Mouse (Mus musculus) hindbrain, embryonic 13.5 days (tissue): Measurements from ENCODE around the gene Baiap3. TPM values are rescaled to one million over a fixed set of nuclear protein-coding genes. Genes with fewer than 3 reads are reported as not detected.

Source experiments
- ATAC-seq: fragments of 200-750 bp; cut with Nextera tagmentation; 2 replicates; pipeline ENCODE4 v1.8.0; 2017; ENCODE audit warnings: moderate TSS enrichment; ENCODE audit not compliant: low FRiP score
- H3K27ac ChIP-seq: fragments of 300-500 bp; sonication (generic); 2 replicates; pipeline ENCODE4 v1.5.1; 2015; ENCODE audit warnings: inconsistent platforms, mild to moderate bottlenecking, moderate library complexity
- H3K27me3 ChIP-seq: fragments of 300-500 bp; sonication (generic); 2 replicates; pipeline ENCODE4 v1.6.1; 2015; ENCODE audit warnings: mild to moderate bottlenecking, inconsistent platforms
- H3K36me3 ChIP-seq: fragments of 300-500 bp; sonication (generic); 2 replicates; pipeline ENCODE4 v1.6.1; 2015; ENCODE audit warnings: mild to moderate bottlenecking, inconsistent platforms
- H3K4me1 ChIP-seq: fragments of 300-500 bp; sonication (generic); replicated peaks from 2 replicates; pipeline ENCODE4 v1.6.1; 2015; ENCODE audit warnings: inconsistent platforms
- H3K4me2 ChIP-seq: fragments of 300-500 bp; sonication (generic); 2 replicates; pipeline ENCODE4 v1.6.1; 2015; ENCODE audit warnings: inconsistent platforms, mild to moderate bottlenecking, moderate library complexity
- H3K4me3 ChIP-seq: fragments of 300-500 bp; sonication (generic); 2 replicates; pipeline ENCODE4 v1.5.1; 2015; ENCODE audit warnings: mild to moderate bottlenecking, inconsistent platforms
- H3K9ac ChIP-seq: fragments of 300-500 bp; sonication (generic); 2 replicates; pipeline ENCODE4 v1.6.1; 2015; ENCODE audit warnings: mild to moderate bottlenecking, inconsistent platforms
- H3K9me3 ChIP-seq: fragments of 300-500 bp; sonication (generic); 2 replicates; pipeline ENCODE4 v1.6.1; 2016; ENCODE audit warnings: inconsistent platforms
- WGBS: fragments of 180-500 bp; shearing (Covaris S2); methylation state at CpG from one replicate; pipeline ENCODE4 v1.1.7; 2015; 5-methylcytosine and 5-hydroxymethylcytosine counted together
- polyA plus RNA-seq: library from polyadenylated mRNA; unstranded; fragments of >200 nt; fragmentation: Nextera tagmentation; extraction: Ambion mirVana; gene quantifications from 2 replicates; pipeline ENCODE4 v1.2.1, GENCODE M21; 2015

Baiap3 gene
- polyA plus RNA-seq = 6.4 and 6.5 TPM in 2 replicates

GRCm38 (mm10) chr17:25256140-25256754, at the start of gene Baiap3:
TSS of gene Baiap3 (minus strand) at chr17:25256364.
- Histone ChIP-seq H3K36me3 (peaks cover 21% of the 10 kb centered on the region), H3K9ac (peak within 1 kb of the TSS; percentile 56), H3K27ac (no peak within 1 kb of the TSS), H3K4me3 (peak within 1 kb of the TSS; percentile 32), H3K4me1 (peaks cover 63% of the 10 kb centered on the region), H3K4me2 (peak within 1 kb of the TSS; percentile 55), H3K27me3 (peaks cover 33% of the 10 kb centered on the region), H3K9me3 (no peaks in the 10 kb centered on the region)
- ATAC-seq = peak; percentile 18; the same call in 1 of the 2 replicates
- 5% methylated on average over 30 of the region's 35 CpGs for WGBS

GRCm38 (mm10) chr17:25298094-25298493, 41.9 kb upstream of the Baiap3 start, which contains the start of gene Prss34:
TSS of gene Prss34 (plus strand) at chr17:25298394.
- H3K9ac ChIP-seq = no peak within 1 kb of the TSS
- ATAC-seq = no peak

GRCm38 (mm10) chr17:25294111-25294510, 37.9 kb upstream of the Baiap3 start:
- H3K4me2 ChIP-seq = no peak overlapping the region
- H3K4me1 ChIP-seq = no peaks in the 10 kb centered on the region
- H3K9me3 ChIP-seq = no peaks in the 10 kb centered on the region
- no peaks in the 10 kb centered on the region for H3K36me3 ChIP-seq
- WGBS = 48% methylated on average over 1 of the region's 1 CpGs
- H3K9ac ChIP-seq = no peak overlapping the region
- H3K27me3 ChIP-seq = no peaks in the 10 kb centered on the region
- no peak overlapping the region for H3K27ac ChIP-seq
- ATAC-seq = no peak
- no peak overlapping the region for H3K4me3 ChIP-seq

More at GRCm38 (mm10) chr17:25298094-25298493, 41.9 kb upstream of the Baiap3 start, which contains the start of gene Prss34:
- Histone ChIP-seq H3K4me1 (no peaks in the 10 kb centered on the region), H3K36me3 (no peaks in the 10 kb centered on the region), H3K9me3 (no peaks in the 10 kb centered on the region), H3K27me3 (no peaks in the 10 kb centered on the region), H3K4me2 (no peak within 1 kb of the TSS), H3K27ac (no peak within 1 kb of the TSS), H3K4me3 (no peak within 1 kb of the TSS)
- WGBS = 82% methylated on average over 5 of the region's 5 CpGs

DNA sequence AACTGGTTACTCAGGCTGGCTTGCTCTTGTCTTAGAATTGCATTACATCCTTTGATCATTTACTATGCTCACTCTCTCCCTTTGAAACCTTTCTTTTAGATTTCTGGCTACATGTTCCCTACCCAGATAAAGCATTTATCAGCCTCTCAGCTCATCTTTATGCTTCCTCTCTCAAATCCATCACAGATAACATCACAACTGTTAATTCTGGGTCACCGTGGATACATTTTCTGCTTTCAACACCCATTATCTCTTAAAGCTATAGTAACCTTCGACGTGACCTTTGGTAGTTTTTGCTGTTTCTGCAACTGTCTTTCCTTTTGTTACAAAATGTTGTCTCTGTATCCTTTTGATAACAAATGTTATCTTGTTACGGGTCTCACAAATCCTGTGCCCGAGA, 37.3 kb upstream of the Baiap3 start:
- Histone ChIP-seq H3K9me3 (no peaks in the 10 kb centered on the region), H3K27ac (no peak overlapping the region), H3K4me1 (no peaks in the 10 kb centered on the region), H3K9ac (no peak overlapping the region), H3K4me3 (no peak overlapping the region), H3K27me3 (no peaks in the 10 kb centered on the region), H3K36me3 (no peaks in the 10 kb centered on the region), H3K4me2 (no peak overlapping the region)
- ATAC-seq = no peak
- 86% methylated on average over 5 of the region's 5 CpGs for WGBS

- no peak overlapping the region for H3K4me2 ChIP-seq
- H3K27me3 ChIP-seq = no peaks in the 10 kb centered on the region
- no peak overlapping the region for H3K9ac ChIP-seq
- no peaks in the 10 kb centered on the region for H3K36me3 ChIP-seq
- H3K27ac ChIP-seq = no peak overlapping the region
- no peaks in the 10 kb centered on the region for H3K9me3 ChIP-seq
- H3K4me3 ChIP-seq = no peak overlapping the region
- 37% methylated on average over 4 of the region's 4 CpGs for WGBS
- no peaks in the 10 kb centered on the region for H3K4me1 ChIP-seq
- no peak for ATAC-seq
Observed at GRCm38 (mm10) chr17:25290411-25290810, 34.2 kb upstream of the Baiap3 start.

GRCm38 (mm10) chr17:25288842-25289241, 32.7 kb upstream of the Baiap3 start:
- no peaks in the 10 kb centered on the region for H3K4me1 ChIP-seq
- WGBS = 25% methylated on average over 4 of the region's 4 CpGs
- no peak for ATAC-seq
- H3K4me3 ChIP-seq = no peak overlapping the region
- no peak overlapping the region for H3K9ac ChIP-seq
- no peaks in the 10 kb centered on the region for H3K27me3 ChIP-seq
- no peaks in the 10 kb centered on the region for H3K9me3 ChIP-seq
- no peak overlapping the region for H3K4me2 ChIP-seq
- no peaks in the 10 kb centered on the region for H3K36me3 ChIP-seq
- H3K27ac ChIP-seq = no peak overlapping the region

GRCm38 (mm10) chr17:25285033-25285432, 28.9 kb upstream of the Baiap3 start:
- H3K4me3 ChIP-seq = no peak overlapping the region
- WGBS = 21% methylated on average over 3 of the region's 3 CpGs
- no peaks in the 10 kb centered on the region for H3K4me1 ChIP-seq
- no peaks in the 10 kb centered on the region for H3K36me3 ChIP-seq
- no peak overlapping the region for H3K4me2 ChIP-seq
- no peak overlapping the region for H3K27ac ChIP-seq
- no peak overlapping the region for H3K9ac ChIP-seq
- no peaks in the 10 kb centered on the region for H3K9me3 ChIP-seq
- H3K27me3 ChIP-seq = no peaks in the 10 kb centered on the region
- ATAC-seq = no peak

- Histone ChIP-seq H3K36me3 (no peaks in the 10 kb centered on the region), H3K27me3 (0 out of 2 replicates have a peak, but pooled peaks cover 4% of the 10 kb centered on the region), H3K27ac (no peak overlapping the region), H3K9me3 (no peaks in the 10 kb centered on the region), H3K9ac (no peak overlapping the region), H3K4me3 (no peak overlapping the region), H3K4me2 (no peak overlapping the region; the same call in 1 of the 2 replicates), H3K4me1 (no peaks in the 10 kb centered on the region)
- no peak for ATAC-seq
- WGBS = 45% methylated on average over 11 of the region's 11 CpGs
Observed at GRCm38 (mm10) chr17:25282133-25282532, 26.0 kb upstream of the Baiap3 start.

GRCm38 (mm10) chr17:25275833-25276232, 19.7 kb upstream of the Baiap3 start:
- no peak for ATAC-seq
- Histone ChIP-seq H3K9me3 (no peaks in the 10 kb centered on the region), H3K9ac (no peak overlapping the region), H3K27me3 (peaks cover 4% of the 10 kb centered on the region; the same call in 1 of the 2 replicates), H3K4me2 (no peak overlapping the region), H3K27ac (no peak overlapping the region), H3K36me3 (no peaks in the 10 kb centered on the region), H3K4me3 (no peak overlapping the region), H3K4me1 (peaks cover 26% of the 10 kb centered on the region)
- 96% methylated on average over 3 of the region's 3 CpGs for whole genome bisulfite sequencing

DNA sequence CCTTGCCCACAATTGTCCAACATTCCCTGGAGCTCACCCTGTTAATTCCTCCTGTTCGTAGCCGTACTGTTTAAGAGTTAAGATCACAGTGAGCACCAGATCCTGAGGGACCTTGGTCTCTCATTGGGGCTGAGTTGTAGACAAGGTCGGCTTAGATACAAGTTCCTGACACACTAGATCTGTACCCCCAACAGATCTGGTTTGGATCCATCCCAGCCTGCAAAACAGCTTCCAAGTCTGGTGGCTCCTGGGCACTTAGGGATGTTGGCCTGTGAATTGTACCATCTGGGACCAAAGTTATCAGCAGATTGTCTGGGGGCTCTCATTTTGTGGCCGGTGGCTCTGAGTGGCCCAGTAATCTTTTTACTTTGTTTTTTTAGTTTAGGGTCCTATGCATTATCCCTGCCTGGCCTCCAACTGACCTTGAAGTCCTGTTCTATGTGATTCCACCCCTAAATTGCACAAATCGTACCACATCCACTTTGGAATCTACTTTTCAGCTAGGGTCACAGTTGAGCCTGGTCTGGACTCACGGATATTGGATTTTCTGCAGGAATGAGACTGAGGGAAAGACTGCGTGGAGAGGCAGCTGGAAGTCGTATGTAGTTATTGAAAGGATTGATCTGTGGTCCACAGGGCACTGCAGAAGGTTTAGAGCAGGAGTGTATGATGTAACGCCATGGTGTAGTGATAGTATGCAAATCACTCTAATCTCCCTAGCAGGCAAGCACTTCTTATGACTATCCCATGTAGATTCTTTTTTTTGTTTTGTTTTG, 18.6 kb upstream of the Baiap3 start, which contains the start of gene Ube2i:
Gene Ube2i, minus strand, starts transcription at position 52 of the 776 bp plus-strand sequence.
- WGBS = 91% methylated on average over 9 of the region's 9 CpGs
- Histone ChIP-seq H3K27ac (peak within 1 kb of the TSS; percentile 99), H3K36me3 (no peaks in the 10 kb centered on the region), H3K9ac (peak within 1 kb of the TSS; percentile 100), H3K4me3 (peak within 1 kb of the TSS; percentile 99), H3K4me1 (peaks cover 37% of the 10 kb centered on the region), H3K4me2 (peak within 1 kb of the TSS; percentile 99), H3K27me3 (peaks cover 4% of the 10 kb centered on the region; the same call in 1 of the 2 replicates), H3K9me3 (no peaks in the 10 kb centered on the region)
- no peak for ATAC-seq

GRCm38 (mm10) chr17:25273706-25274501, 17.7 kb upstream of the Baiap3 start:
- peak; percentile 89 for ATAC-seq
- 1% methylated on average over 38 of the region's 45 CpGs for WGBS

More at GRCm38 (mm10) chr17:25273706-25274501, 17.7 kb upstream of the Baiap3 start:
- Histone ChIP-seq H3K36me3 (peaks cover 7% of the 10 kb centered on the region), H3K27me3 (peaks cover 4% of the 10 kb centered on the region; the same call in 1 of the 2 replicates), H3K4me2 (peak overlapping the region; percentile 99), H3K9me3 (no peaks in the 10 kb centered on the region), H3K9ac (peak overlapping the region; percentile 100), H3K27ac (peak overlapping the region; percentile 99), H3K4me3 (peak overlapping the region; percentile 99), H3K4me1 (peaks cover 43% of the 10 kb centered on the region)
